Mouse (Mus musculus) hindlimb bud, embryonic 11.5 days (tissue): ENCODE results near the gene Tex14.

Experiments
- DNase-seq: peaks from one replicate; pipeline ENCODE4 v3.0.0-alpha.2; 2012; ENCODE audit warnings: low read depth, low spot score; ENCODE audit errors: extremely low spot score

Gene Tex14

DNA sequence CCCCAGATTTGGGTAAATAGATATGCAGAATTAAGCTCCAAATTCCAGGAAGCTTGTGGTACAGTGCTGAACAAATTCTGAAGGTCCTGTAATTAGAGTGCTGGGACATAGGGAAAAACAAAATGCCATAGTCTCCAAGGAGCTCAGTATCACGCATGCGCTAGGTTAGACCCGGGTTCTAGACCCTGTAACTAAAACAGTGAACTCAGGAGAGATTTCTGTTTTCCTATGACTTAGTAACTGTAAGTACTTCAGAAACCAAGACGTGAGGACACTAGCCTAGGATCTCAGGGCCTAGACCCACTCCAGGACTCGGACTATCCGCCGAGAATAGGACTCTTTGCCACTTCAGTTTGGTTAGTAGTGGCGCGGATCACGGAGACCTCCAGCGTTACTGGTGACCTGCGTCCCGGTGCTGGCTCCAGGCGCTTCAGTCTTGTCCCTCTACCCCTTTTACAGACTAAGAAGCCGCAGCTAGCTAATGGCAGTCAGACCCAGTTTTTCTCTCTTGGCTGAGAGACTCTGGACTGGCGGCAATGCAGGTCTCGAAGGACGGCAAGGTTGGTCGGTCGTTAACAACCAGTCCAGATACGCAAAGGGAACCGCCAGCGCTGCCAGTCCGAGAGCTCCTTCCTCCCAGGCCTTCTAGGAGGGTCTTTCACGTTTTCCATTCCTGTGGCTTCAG, 186.1 kb downstream of the Tex14 start:
- DNase-seq: no peak

- DNase-seq: peak; percentile 95
Measured at GRCm38 (mm10) chr11:87591526-87592353, 186.9 kb downstream of the Tex14 start, which contains the start of gene Mtmr4. Gene Mtmr4 (plus strand): TSS chr11:87592162.

DNA sequence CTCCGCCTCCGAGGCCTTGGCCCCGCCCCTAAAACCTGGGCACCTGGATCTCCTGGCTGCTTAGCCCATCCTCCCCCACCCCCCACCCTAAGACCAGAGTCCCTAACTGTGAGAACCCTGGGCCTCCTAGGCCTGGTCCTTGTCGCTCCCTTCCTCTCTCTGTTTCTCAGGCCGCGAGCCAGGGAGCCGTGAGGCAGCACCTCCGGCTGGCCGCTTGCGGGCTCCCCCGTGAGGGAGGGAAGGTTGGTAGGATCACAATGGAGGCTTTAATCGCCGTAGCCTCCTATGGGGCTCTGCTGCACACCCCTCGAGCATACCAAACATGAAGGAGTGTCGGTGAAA, 187.5 kb downstream of the Tex14 start:
- no peak for DNase-seq

- DNase-seq: no peak
Measured at GRCm38 (mm10) chr11:87592713-87593598, 188.1 kb downstream of the Tex14 start.

DNA sequence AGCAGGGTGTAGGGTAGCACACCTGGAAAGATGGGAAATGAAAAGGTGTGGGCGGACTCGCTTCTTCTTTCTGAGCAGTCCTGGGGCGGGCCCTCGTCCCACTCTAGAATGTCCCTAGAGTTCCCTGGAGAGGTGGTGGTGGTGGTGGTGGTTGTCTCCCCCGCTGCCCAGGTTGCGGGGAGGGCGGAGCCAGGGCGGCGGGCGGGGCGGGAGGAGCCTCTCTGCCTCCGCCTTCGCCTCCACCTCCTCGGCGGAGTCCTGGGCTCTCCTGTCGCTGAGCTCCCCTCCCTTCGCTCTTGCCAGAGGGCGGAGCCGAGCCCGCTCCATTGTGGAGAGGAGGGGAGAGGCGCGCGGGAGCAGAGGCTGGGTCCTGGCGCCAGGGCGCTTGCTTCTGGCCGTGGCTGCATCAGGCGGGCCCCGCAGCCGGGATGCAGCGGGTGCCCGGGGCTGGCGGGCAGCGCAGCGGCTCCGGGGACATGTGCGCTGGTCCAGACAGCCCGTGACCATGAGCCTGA, 190.5 kb downstream of the Tex14 start:
- no peak for DNase-seq

GRCm38 (mm10) chr11:87595976-87596375, 191.1 kb downstream of the Tex14 start:
- DNase-seq: no peak

- no peak for DNase-seq
Measured at GRCm38 (mm10) chr11:87596492-87596891, 191.6 kb downstream of the Tex14 start.

DNA sequence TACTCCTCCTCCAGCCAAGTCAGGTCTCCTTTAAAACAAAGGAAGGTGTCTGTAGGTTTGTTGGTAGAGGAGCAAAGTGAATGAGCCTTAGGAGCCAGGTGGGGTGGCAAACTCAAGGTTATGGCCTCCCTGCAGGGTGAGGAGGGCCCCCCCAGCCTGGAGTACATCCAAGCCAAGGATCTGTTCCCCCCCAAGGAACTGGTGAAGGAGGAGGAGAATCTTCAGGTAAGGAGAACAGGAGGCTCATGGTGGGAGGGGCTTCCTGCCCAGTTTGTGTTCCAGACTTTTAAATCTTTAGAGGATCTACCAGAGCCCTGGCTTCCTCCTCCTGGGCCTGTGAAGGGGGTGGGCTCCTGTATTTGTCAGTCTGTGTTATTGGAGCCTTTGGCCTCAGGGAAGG, 192.2 kb downstream of the Tex14 start:
- DNase-seq: no peak

DNA sequence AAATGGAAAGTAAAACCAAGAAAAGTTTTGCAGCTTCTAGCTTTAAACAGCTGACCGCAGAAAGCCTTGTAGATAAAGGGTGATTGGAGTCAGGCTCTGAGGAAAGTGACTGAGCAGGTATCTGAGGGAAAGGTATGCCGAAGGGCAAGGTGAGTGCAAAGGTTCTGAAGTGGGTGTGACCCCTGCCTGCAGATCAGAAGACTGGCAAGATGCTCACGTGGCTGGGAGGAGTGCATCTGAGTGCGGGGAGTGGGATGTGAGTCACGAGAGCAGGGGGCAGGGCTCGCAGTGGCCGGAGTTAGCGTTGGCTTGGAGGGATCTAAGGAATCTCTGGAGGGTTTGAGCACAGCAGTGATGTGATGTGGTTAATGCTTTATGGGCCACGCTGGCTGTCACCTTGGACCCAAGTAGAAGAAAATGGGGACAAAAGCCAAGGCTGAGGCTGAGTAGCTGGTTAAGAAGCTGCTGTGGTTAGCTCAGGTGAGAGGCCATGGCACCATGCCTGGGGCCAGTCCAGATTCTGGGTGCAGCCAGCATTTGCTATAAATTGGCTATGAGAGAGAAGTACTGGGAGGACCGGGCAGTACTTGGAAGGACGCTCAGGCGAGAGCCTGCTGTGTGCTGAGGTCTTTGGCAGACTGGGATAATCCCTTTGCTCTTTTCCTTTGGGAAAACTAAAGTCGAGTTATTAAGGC, 194.7 kb downstream of the Tex14 start:
- DNase-seq: no peak

GRCm38 (mm10) chr11:87600322-87600853, 195.5 kb downstream of the Tex14 start:
- DNase-seq: no peak

DNA sequence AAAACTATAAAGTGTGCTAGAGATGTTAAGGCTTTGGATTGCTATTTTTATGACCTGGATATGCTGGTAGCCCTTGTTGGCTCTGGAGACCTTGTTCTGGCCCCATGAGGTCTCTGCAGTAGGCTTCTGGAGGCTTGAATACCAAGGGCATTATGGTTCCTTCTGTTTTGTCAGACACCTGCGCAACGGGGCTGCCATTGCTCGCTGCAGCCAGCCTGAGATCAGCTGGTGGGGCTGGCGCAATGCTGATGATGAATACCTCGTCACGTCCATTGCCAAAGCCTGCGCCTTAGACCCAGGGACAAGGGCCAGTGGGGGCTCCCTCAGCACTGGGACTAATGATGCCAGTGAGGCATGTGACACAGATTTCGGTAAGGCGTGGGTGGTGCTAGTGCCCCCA, 197.4 kb downstream of the Tex14 start:
- DNase-seq: no peak

GRCm38 (mm10) chr11:87603571-87603970, 198.7 kb downstream of the Tex14 start:
- no peak for DNase-seq
